Mouse (Mus musculus) left cerebral cortex, postnatal 25 days (tissue): ENCODE measurements around the gene Yes1. TPM values are rescaled to one million over a fixed set of nuclear protein-coding genes. Genes with fewer than 3 reads are reported as not detected.

Experiments used
- total RNA-seq, 2 experiments: library from RNA; stranded (reverse); gene quantifications; 2 replicates each; pipeline ENCODE4 v1.2.3; 2021

Gene Yes1
- total RNA-seq, 2 experiments from 2014 or later, result 12.5 to 13.4 TPM

Other genes with a start within 250 kb of the Yes1 start
- gene Ppp1cb, start 152.3 kb upstream of the Yes1 start, total RNA-seq, result 100 to 1,000 TPM; 384 to 386 TPM
- gene Pisd, start 174.5 kb downstream of the Yes1 start, total RNA-seq, result 10 to 100 TPM; 55.0 to 60.5 TPM
- gene Gm20671, start 215.9 kb downstream of the Yes1 start, total RNA-seq, result not detected
- gene Prr14l, start 243.1 kb downstream of the Yes1 start, total RNA-seq, result 10 to 100 TPM; 41.2 to 43.0 TPM